Mouse (Mus musculus): Measurements from ENCODE around the gene H2-Eb1. TPM values are rescaled to one million over a fixed set of nuclear protein-coding genes. Genes with fewer than 3 reads are reported as not detected.

The H2-Eb1 gene
- polyA plus RNA-seq (2017; shearing (Covaris generic)) = 0.48 TPM

DNA sequence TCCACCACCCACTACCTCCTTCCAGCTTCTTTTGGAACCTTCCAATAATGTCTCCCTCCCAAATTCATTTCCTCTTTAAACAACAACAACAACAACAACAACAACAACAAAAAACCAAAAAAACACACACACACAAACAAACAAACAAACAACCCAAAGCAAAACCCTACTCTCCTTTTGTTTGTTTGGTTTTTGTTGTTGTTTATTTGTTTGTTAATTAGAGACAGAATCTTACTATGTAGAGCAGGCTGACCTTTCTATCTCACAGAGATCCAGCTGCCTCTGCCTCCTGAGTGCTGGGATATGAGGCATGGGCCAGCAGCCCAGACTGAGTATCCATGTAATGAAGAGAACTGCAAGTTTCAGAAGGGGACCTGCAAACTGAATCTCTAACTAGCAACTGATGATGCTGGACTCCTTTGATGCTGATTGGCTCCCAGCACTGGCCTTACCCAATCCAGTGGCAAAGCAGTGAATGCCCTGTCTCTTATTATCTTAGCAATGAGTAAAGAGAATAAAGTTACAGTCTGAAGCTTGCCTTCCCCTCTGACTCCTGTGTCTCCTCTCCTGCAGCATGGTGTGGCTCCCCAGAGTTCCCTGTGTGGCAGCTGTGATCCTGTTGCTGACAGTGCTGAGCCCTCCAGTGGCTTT is at the start of gene H2-Eb1:
H2-Eb1 (plus strand) TSS at position 488 of the 651 bp plus-strand sequence.

DNA sequence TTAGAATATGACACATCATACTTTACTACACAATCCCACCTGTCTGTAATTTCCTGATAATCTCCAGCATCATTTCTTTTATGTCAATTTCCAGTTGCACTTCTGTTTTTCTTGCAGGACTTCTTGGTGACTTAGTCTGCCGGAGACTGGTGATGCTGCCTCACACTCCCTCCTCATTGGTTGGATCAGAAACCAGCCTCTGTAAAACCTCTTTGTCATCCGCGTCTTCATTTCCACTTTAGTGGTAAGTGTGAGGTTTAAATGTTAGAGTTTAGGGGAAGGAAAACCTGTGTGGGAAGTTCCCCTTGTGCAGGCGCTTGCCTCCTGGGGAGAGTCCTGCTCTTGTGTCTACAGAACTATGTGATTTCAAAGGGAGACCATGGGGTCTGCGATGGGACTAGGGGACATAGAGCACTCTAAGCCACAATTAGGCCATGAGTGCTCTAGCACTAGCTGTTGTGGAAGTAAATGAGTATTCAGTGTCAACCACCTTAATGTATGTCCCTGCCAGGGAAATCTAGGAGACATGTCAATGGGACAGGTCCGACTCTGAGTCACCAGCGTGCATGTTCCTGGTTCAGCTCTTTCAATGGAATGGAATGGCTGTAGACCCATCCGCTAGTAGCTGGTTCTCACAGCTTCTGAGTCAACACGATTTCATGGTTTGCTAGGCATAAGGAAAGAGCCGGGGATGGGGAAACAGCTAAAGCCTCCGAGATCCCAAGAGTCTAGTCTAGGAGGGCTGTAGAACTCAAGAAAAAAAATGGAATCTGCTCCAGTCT is 47.9 kb upstream of the H2-Eb1 start, which contains the start of gene H2-Ab1:
H2-Ab1 (plus strand) TSS at position 96 of the 782 bp plus-strand sequence.

GRCm38 (mm10) chr17:34287648-34288047 is 18.0 kb upstream of the H2-Eb1 start, which contains the start of gene H2-Aa:
Gene H2-Aa, minus strand, starts transcription at chr17:34287823.

GRCm38 (mm10) chr17:34325436-34325835 is 19.8 kb downstream of the H2-Eb1 start, which contains the start of gene H2-Eb2:
Gene H2-Eb2, plus strand, starts transcription at chr17:34325665.

DNA sequence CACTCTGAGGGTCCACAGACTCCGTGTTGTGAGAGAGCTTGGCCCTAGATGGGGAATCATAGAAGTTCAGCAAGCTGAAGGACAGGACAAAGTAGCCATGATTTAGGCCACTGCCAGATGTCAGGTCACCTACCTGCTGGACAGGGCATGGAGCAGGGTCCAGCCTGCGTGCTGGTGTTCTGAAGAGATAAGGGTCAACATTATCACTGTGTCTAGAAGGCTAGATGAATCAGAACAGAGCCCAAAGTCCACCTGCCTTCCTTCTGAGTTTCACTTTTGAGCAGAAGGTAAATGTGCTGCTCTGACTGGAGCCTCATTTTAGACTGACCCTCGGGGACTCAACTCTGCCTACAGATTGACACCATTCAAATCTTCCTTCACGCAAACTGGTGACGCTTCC is 48.9 kb downstream of the H2-Eb1 start, which contains the start of gene Btnl2:
Btnl2 (plus strand) TSS at position 284 of the 400 bp plus-strand sequence.

Other genes with a start within 250 kb of the H2-Eb1 start
- 1.2 TPM for gene H2-Oa, start 213.5 kb upstream of the H2-Eb1 start, polyA plus RNA-seq (2017; shearing (Covaris generic))
- 12.1 TPM for gene H2-DMa, start 186.3 kb upstream of the H2-Eb1 start, polyA plus RNA-seq (2017; shearing (Covaris generic))
- 260 TPM for gene Brd2, start 183.2 kb upstream of the H2-Eb1 start, polyA plus RNA-seq (2017; shearing (Covaris generic))
- gene H2-DMb2, start 162.6 kb upstream of the H2-Eb1 start, polyA plus RNA-seq (2017; shearing (Covaris generic)) = 0.28 TPM
- gene H2-DMb1, start 152.8 kb upstream of the H2-Eb1 start, polyA plus RNA-seq (2017; shearing (Covaris generic)) = 1.0 TPM
- 207 TPM for gene Tap1, start 118.3 kb upstream of the H2-Eb1 start, polyA plus RNA-seq (2017; shearing (Covaris generic))
- gene Psmb9, start 118.1 kb upstream of the H2-Eb1 start, polyA plus RNA-seq (2017; shearing (Covaris generic)) = 283 TPM
- gene Psmb8, start 108.1 kb upstream of the H2-Eb1 start, polyA plus RNA-seq (2017; shearing (Covaris generic)) = 746 TPM
- 259 TPM for gene Tap2, start 102.3 kb upstream of the H2-Eb1 start, polyA plus RNA-seq (2017; shearing (Covaris generic))
- 20.6 TPM for gene H2-Ob, start 67.0 kb upstream of the H2-Eb1 start, polyA plus RNA-seq (2017; shearing (Covaris generic))
- 0.38 TPM for gene H2-Ab1, start 48.2 kb upstream of the H2-Eb1 start, polyA plus RNA-seq (2017; shearing (Covaris generic))
- 0.44 TPM for gene H2-Aa, start 18.0 kb upstream of the H2-Eb1 start, polyA plus RNA-seq (2017; shearing (Covaris generic))
- gene H2-Eb2, start 19.8 kb downstream of the H2-Eb1 start, polyA plus RNA-seq (2017; shearing (Covaris generic)) = not detected
- gene Btnl2, start 49.0 kb downstream of the H2-Eb1 start, polyA plus RNA-seq (2017; shearing (Covaris generic)) = 0.15 TPM
- gene Btnl1, start 71.3 kb downstream of the H2-Eb1 start, polyA plus RNA-seq (2017; shearing (Covaris generic)) = not detected
- 1.2 TPM for gene BC051142, start 93.0 kb downstream of the H2-Eb1 start, polyA plus RNA-seq (2017; shearing (Covaris generic))
- gene Btnl4, start 171.5 kb downstream of the H2-Eb1 start, polyA plus RNA-seq (2017; shearing (Covaris generic)) = not detected
- gene Btnl6, start 211.5 kb downstream of the H2-Eb1 start, polyA plus RNA-seq (2017; shearing (Covaris generic)) = not detected